Comparison of ENCODE assay signal across 12 mouse cellular contexts in the genomic region with DNA sequence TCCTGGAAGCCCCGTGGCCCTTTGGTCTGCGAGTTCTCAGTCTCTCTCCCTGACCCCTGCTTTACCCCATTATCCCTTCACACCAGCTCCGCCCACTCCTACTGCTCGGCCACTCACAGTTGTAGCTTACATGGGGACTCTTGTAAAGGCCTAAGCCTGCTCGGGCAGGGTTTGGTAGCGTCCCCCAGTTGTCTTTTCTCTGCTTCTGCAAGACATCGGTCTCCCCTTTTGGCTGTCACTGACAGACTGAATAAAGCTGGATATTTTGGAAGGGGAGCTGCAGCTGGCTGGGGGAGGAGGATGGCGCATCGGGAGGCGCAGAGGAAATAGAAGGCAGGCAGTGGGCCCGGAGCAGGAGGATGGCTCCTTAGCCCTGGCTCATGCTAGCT. TPM values are rescaled to one million over a fixed set of nuclear protein-coding genes. Genes with fewer than 3 reads are reported as not detected.
DNase-seq lines count a peak whose midpoint lies in the region; ATAC-seq and TF ChIP-seq lines count a peak whose summit lies in the region.
"Had no signal": no experiment of that assay in that cellular context is flagged by ENCODE, and none has a peak within 500 bp of the region (broad histone marks: within the 10 kb centered on the region; RNA-seq: fewer than 3 reads in every experiment).

No protein-coding gene starts in this region.

- H3K27me3 ChIP-seq in heart, embryonic 15.5 days, result no peaks in the 10 kb centered on the region
- no peaks in the 10 kb centered on the region for H3K27me3 ChIP-seq in ES-Bruce4 (ENCODE audit: control insufficient read depth, insufficient read depth, low read length, poor library complexity, severe bottlenecking)
- no peaks in the 10 kb centered on the region for H3K27me3 ChIP-seq in hindbrain, embryonic 15.5 days
- H3K27me3 ChIP-seq: embryonic facial prominence, embryonic 12.5 days had no signal

- peak overlapping the region; percentile 49 for H3K4me2 ChIP-seq in heart, embryonic 15.5 days
- H3K4me2 ChIP-seq in hindbrain, embryonic 15.5 days, result no peak overlapping the region
- H3K4me2 ChIP-seq: embryonic facial prominence, embryonic 12.5 days had no signal

- TF ChIP-seq CTCF in ES-Bruce4 (IDR thresholded peaks at IDR 0.05; ENCODE audit: low read depth, low read length), result no peak

- no peak overlapping the region for H3K9ac ChIP-seq in heart, embryonic 15.5 days
- peak overlapping the region; percentile 59 for H3K9ac ChIP-seq in ES-Bruce4 (ENCODE audit: low read depth, poor library complexity, severe bottlenecking)
- no peak overlapping the region for H3K9ac ChIP-seq in hindbrain, embryonic 15.5 days
- H3K9ac ChIP-seq: embryonic facial prominence, embryonic 12.5 days had no signal

- peaks cover 42% of the 10 kb centered on the region for H3K4me1 ChIP-seq in heart, embryonic 15.5 days (replicated peaks)
- peaks cover 3% of the 10 kb centered on the region for H3K4me1 ChIP-seq in ES-Bruce4 (ENCODE audit: control insufficient read depth, insufficient read depth, low read length)
- peaks cover 45% of the 10 kb centered on the region for H3K4me1 ChIP-seq in hindbrain, embryonic 15.5 days (replicated peaks)

- no peaks in the 10 kb centered on the region for H3K9me3 ChIP-seq in heart, embryonic 15.5 days (replicated peaks)
- H3K9me3 ChIP-seq in ES-Bruce4 (replicated peaks; ENCODE audit: control insufficient read depth, insufficient read depth, low read length, poor library complexity, severe bottlenecking), result no peaks in the 10 kb centered on the region
- H3K9me3 ChIP-seq in hindbrain, embryonic 15.5 days, result no peaks in the 10 kb centered on the region
- H3K9me3 ChIP-seq: embryonic facial prominence, embryonic 12.5 days had no signal

- ATAC-seq in heart, embryonic 15.5 days (replicated peaks; ENCODE audit: insufficient number of reproducible peaks, insufficient read depth, low FRiP score, low read depth), result peak; percentile 43; the same call in 1 of the 2 replicates
- 0 out of 2 replicates have a peak, but pooled peaks have one; percentile 6 for ATAC-seq in common myeloid progenitor, adult 5-6 weeks (replicated peaks; ENCODE audit: low read depth, poor library complexity, severe bottlenecking)
- 0 out of 2 replicates have a peak, but pooled peaks have one; percentile 16 for ATAC-seq in hindbrain, embryonic 15.5 days (ENCODE audit: low FRiP score, low read depth)
- no peak for ATAC-seq in megakaryocyte, adult 5-6 weeks (ENCODE audit: poor library complexity, severe bottlenecking)

- intact Hi-C loops in heart, postnatal 10 days (cut with DNase I), result no loop called here

- WGBS in heart, embryonic 15.5 days, result 39% methylated on average over 11 of the region's 11 CpGs
- WGBS in hindbrain, embryonic 15.5 days, result 44% methylated on average over 11 of the region's 11 CpGs

- TF ChIP-seq EP300 in ES-Bruce4 (IDR thresholded peaks at IDR 0.05; ENCODE audit: insufficient read depth, low read depth, low read length), result no peak

- peak overlapping the region; percentile 86 for H3K27ac ChIP-seq in heart, embryonic 15.5 days
- H3K27ac ChIP-seq in ES-Bruce4 (ENCODE audit: insufficient read depth, low read length), result peak overlapping the region; percentile 56
- peak overlapping the region; percentile 46 for H3K27ac ChIP-seq in hindbrain, embryonic 15.5 days (replicated peaks)
- H3K27ac ChIP-seq: embryonic facial prominence, embryonic 12.5 days had no signal

- TF ChIP-seq POLR2A in ES-Bruce4 (IDR thresholded peaks at IDR 0.05; ENCODE audit: insufficient read depth, low read length), result no peak

- no peaks in the 10 kb centered on the region for H3K36me3 ChIP-seq in heart, embryonic 15.5 days
- peaks cover 4% of the 10 kb centered on the region for H3K36me3 ChIP-seq in ES-Bruce4 (ENCODE audit: control insufficient read depth, insufficient read depth, low read length, poor library complexity, severe bottlenecking)
- no peaks in the 10 kb centered on the region for H3K36me3 ChIP-seq in hindbrain, embryonic 15.5 days
- H3K36me3 ChIP-seq: embryonic facial prominence, embryonic 12.5 days had no signal

- no peak overlapping the region for H3K4me3 ChIP-seq in heart, embryonic 15.5 days
- peak overlapping the region; percentile 36 for H3K4me3 ChIP-seq in ES-Bruce4 (ENCODE audit: low read depth, low read length)
- no peak overlapping the region for H3K4me3 ChIP-seq in hindbrain, embryonic 15.5 days
- H3K4me3 ChIP-seq: embryonic facial prominence, embryonic 12.5 days had no signal

- DNase-seq in heart, postnatal 10 days, result no peak
- no peak for DNase-seq in kidney, postnatal 4 days
- no peak for DNase-seq in cerebellum, adult 9-11 months
- DNase-seq: gastrocnemius, postnatal 36 days; layer of hippocampus, postnatal 36 days; lung, postnatal 4 days had no signal

RNA-seq across cellular contexts. Expression of gene Pipox, which starts 17.1 kb away (rescaled TPM):
- polyA plus RNA-seq in heart, embryonic 15.5 days (2015; fragmentation: Nextera tagmentation; extraction: Ambion mirVana), result 3.0 and 3.3 TPM in 2 replicates
- total RNA-seq in heart, postnatal 10 days (2021), result 1 to 10 TPM; 1.2 to 1.4 TPM
- polyA plus RNA-seq in ES-Bruce4 (2011; ENCODE audit: insufficient read depth, insufficient read length, low read depth, missing spikeins), result 14.3 and 17.0 TPM in 2 replicates
- not detected in 2 replicates for total RNA-seq in common myeloid progenitor, adult 5-6 weeks (2017)
- polyA plus RNA-seq in hindbrain, embryonic 15.5 days (2015; fragmentation: Nextera tagmentation; extraction: Ambion mirVana), result 5.1 and 5.6 TPM in 2 replicates
- total RNA-seq in megakaryocyte, adult 5-6 weeks (2015), result not detected in 2 replicates
- not detected in 2 replicates for total RNA-seq in megakaryocyte, adult 5-6 weeks (2017)
- total RNA-seq: gastrocnemius, postnatal 36 days had no signal

RNA-seq across cellular contexts. Expression of gene Sez6, which starts 53.8 kb away (rescaled TPM):
- polyA plus RNA-seq in heart, embryonic 15.5 days (2015; fragmentation: Nextera tagmentation; extraction: Ambion mirVana), result 0.05 and 0.15 TPM in 2 replicates
- under 1 TPM; 0.22 to 0.64 TPM for total RNA-seq in heart, postnatal 10 days (2021)
- 0.33 and 0.57 TPM in 2 replicates for polyA plus RNA-seq in ES-Bruce4 (2011; ENCODE audit: insufficient read depth, insufficient read length, low read depth, missing spikeins)
- total RNA-seq in common myeloid progenitor, adult 5-6 weeks (2017), result not detected in 2 replicates
- 123 and 151 TPM in 2 replicates for polyA plus RNA-seq in hindbrain, embryonic 15.5 days (2015; fragmentation: Nextera tagmentation; extraction: Ambion mirVana)
- total RNA-seq in megakaryocyte, adult 5-6 weeks (2015), result not detected in 2 replicates
- not detected in 2 replicates for total RNA-seq in megakaryocyte, adult 5-6 weeks (2017)
